Mouse (Mus musculus): ENCODE measurements around the gene Tacc2. TPM values are rescaled to one million over a fixed set of nuclear protein-coding genes. Genes with fewer than 3 reads are reported as not detected.

Tacc2 gene
- polyA plus RNA-seq, 1 experiment, result 72.2 TPM

DNA sequence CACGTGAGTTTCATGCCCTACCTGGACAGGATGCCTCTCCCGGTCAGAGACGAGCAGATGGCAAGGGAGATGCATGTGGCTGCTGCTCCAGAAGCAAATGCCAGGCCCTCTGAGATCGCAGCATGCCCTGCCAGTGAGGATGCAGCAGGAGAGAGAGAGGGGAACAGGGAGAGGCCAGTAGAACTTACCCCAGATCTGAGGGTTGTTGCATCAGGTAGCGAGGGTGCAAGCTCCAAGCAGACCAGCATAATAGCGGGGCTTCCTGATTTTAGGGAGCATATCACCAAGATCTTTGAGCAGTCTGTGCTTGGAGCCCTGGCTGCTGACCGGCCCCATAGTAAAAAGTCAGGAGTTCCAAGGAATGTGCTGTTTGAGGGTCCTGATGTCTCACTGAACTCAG is 48.1 kb downstream of the Tacc2 start:
- Histone ChIP-seq H3K27me3 (replicated peaks; ENCODE audit: control insufficient read depth, insufficient read depth, low read length) (no peaks in the 10 kb centered on the region), H3K4me3 (ENCODE audit: insufficient read depth, low read depth, low read length) (no peak overlapping the region), H3K36me3 (ENCODE audit: control insufficient read depth, insufficient read depth, low read length) (no peaks in the 10 kb centered on the region), H3K27ac (ENCODE audit: insufficient read depth, low read depth, low read length) (no peak overlapping the region), H3K4me1 (ENCODE audit: control insufficient read depth, insufficient read depth, low read length) (peaks cover 13% of the 10 kb centered on the region; the same call in 1 of the 2 replicates)
- TF ChIP-seq POLR2A (IDR thresholded peaks at IDR 0.05; ENCODE audit: low read depth, low read length), result no peak
- no peak for TF ChIP-seq CTCF (conservative IDR thresholded peaks at IDR 0.05; ENCODE audit: insufficient read depth, insufficient read length, low read depth, low read length)
- 90% methylated on average over 7 of the region's 7 CpGs for WGBS
- DNase-seq, result no peak

DNA sequence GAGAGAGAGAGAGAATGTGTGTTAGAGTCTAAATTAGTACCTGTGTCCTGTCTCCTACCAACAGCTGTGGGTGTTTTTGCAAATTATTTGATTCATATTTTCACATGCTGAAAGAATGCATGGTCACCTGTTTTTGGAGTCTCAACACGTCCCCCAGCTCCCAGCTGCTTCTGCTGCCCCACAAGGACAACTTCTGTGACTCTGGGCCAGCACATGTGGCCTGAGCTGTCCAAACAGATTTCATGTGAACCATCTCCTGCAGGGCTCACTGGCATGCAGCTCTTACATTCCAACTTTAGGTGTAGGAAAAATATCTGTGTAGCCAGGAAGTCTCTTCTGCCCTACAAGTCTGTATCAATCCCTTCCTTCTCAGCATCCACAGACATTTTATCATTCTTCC is 51.4 kb downstream of the Tacc2 start:
- TF ChIP-seq POLR2A (IDR thresholded peaks at IDR 0.05; ENCODE audit: low read depth, low read length), result no peak
- no peak for TF ChIP-seq CTCF (conservative IDR thresholded peaks at IDR 0.05; ENCODE audit: insufficient read depth, insufficient read length, low read depth, low read length)
- DNase-seq, result no peak
- Histone ChIP-seq H3K4me3 (ENCODE audit: insufficient read depth, low read depth, low read length) (no peak overlapping the region), H3K4me1 (ENCODE audit: control insufficient read depth, insufficient read depth, low read length) (peaks cover 15% of the 10 kb centered on the region), H3K36me3 (ENCODE audit: control insufficient read depth, insufficient read depth, low read length) (no peaks in the 10 kb centered on the region), H3K27me3 (replicated peaks; ENCODE audit: control insufficient read depth, insufficient read depth, low read length) (no peaks in the 10 kb centered on the region), H3K27ac (ENCODE audit: insufficient read depth, low read depth, low read length) (no peak overlapping the region)
- 52% methylated on average over 1 of the region's 1 CpGs for WGBS

DNA sequence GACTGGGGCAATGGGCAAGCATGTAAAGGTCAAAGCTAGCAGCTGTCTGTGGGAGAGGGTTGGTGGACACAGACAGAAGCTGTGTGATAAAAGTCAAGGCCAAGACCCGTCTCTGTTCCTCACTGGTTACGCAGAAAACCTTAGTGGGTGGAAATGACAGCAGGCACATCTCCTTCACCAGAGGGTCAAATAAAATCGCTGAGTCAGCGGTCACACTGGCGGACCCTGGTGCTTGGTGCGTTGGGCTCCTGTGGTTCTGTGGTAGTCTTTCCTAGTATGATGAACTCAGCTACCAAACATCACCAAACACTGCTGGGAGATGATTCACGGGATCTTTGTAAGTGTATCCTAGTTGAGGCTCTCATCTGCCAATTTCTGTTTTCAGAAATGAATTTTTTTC is 52.8 kb downstream of the Tacc2 start:
- no peak overlapping the region for H3K4me3 ChIP-seq (ENCODE audit: insufficient read depth, low read depth, low read length)
- peaks cover 20% of the 10 kb centered on the region for H3K4me1 ChIP-seq (ENCODE audit: control insufficient read depth, insufficient read depth, low read length)
- H3K27me3 ChIP-seq (replicated peaks; ENCODE audit: control insufficient read depth, insufficient read depth, low read length), result no peaks in the 10 kb centered on the region
- 91% methylated on average over 7 of the region's 7 CpGs for WGBS
- H3K27ac ChIP-seq (ENCODE audit: insufficient read depth, low read depth, low read length), result no peak overlapping the region
- TF ChIP-seq POLR2A (IDR thresholded peaks at IDR 0.05; ENCODE audit: low read depth, low read length) (no peak), CTCF (conservative IDR thresholded peaks at IDR 0.05; ENCODE audit: insufficient read depth, insufficient read length, low read depth, low read length) (no peak)
- no peak for DNase-seq
- H3K36me3 ChIP-seq (ENCODE audit: control insufficient read depth, insufficient read depth, low read length), result no peaks in the 10 kb centered on the region

- no peak for DNase-seq
- Histone ChIP-seq H3K4me1 (ENCODE audit: control insufficient read depth, insufficient read depth, low read length) (peaks cover 29% of the 10 kb centered on the region), H3K27me3 (replicated peaks; ENCODE audit: control insufficient read depth, insufficient read depth, low read length) (no peaks in the 10 kb centered on the region), H3K4me3 (ENCODE audit: insufficient read depth, low read depth, low read length) (no peak overlapping the region), H3K36me3 (ENCODE audit: control insufficient read depth, insufficient read depth, low read length) (no peaks in the 10 kb centered on the region), H3K27ac (ENCODE audit: insufficient read depth, low read depth, low read length) (peak overlapping the region; percentile 62; the same call in 1 of the 2 replicates)
- TF ChIP-seq POLR2A (IDR thresholded peaks at IDR 0.05; ENCODE audit: low read depth, low read length) (no peak), CTCF (conservative IDR thresholded peaks at IDR 0.05; ENCODE audit: insufficient read depth, insufficient read length, low read depth, low read length) (no peak)
- WGBS, result 97% methylated on average over 3 of the region's 3 CpGs
Observed at GRCm38 (mm10) chr7:130630956-130631355, 53.7 kb downstream of the Tacc2 start.

- 24% methylated on average over 22 of the region's 22 CpGs for WGBS
- DNase-seq, result peak; percentile 80
- no peak for TF ChIP-seq POLR2A (IDR thresholded peaks at IDR 0.05; ENCODE audit: low read depth, low read length)
- TF ChIP-seq CTCF (conservative IDR thresholded peaks at IDR 0.05; ENCODE audit: insufficient read depth, insufficient read length, low read depth, low read length), result 0 out of 2 replicates have a peak, but pooled peaks have one; percentile 10
- peak overlapping the region; percentile 62 for H3K27ac ChIP-seq (ENCODE audit: insufficient read depth, low read depth, low read length)
- H3K4me3 ChIP-seq (ENCODE audit: insufficient read depth, low read depth, low read length), result no peak overlapping the region
- no peaks in the 10 kb centered on the region for H3K27me3 ChIP-seq (replicated peaks; ENCODE audit: control insufficient read depth, insufficient read depth, low read length)
- H3K4me1 ChIP-seq (ENCODE audit: control insufficient read depth, insufficient read depth, low read length), result peaks cover 31% of the 10 kb centered on the region
- no peaks in the 10 kb centered on the region for H3K36me3 ChIP-seq (ENCODE audit: control insufficient read depth, insufficient read depth, low read length)
Observed at GRCm38 (mm10) chr7:130631553-130632378, 54.5 kb downstream of the Tacc2 start.

DNA sequence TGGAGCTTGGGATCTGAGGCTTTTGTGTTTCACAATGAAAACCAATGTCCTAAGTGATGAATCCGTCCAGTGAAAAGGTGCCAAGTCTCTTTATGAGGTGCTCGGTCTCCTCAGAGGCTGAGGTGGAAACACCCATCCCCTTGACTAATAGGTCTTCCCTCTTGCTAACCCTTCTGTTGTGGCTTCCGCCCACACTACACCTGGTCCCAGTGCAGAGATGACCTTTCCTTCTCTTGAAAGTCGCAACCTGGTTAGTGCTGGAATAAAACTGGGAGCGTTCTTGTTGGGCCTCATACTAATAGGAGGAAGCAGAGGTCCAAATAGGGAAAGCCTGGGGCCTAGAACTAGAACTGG is 55.1 kb downstream of the Tacc2 start:
- 67% methylated on average over 5 of the region's 5 CpGs for WGBS
- peaks cover 31% of the 10 kb centered on the region for H3K4me1 ChIP-seq (ENCODE audit: control insufficient read depth, insufficient read depth, low read length)
- DNase-seq, result no peak

GRCm38 (mm10) chr7:130634259-130634871 is 57.1 kb downstream of the Tacc2 start:
- peak overlapping the region; percentile 58 for H3K27ac ChIP-seq (ENCODE audit: insufficient read depth, low read depth, low read length)
- 43% methylated on average over 4 of the region's 4 CpGs for WGBS
- no peak for TF ChIP-seq CTCF (conservative IDR thresholded peaks at IDR 0.05; ENCODE audit: insufficient read depth, insufficient read length, low read depth, low read length)

More for the DNA sequence above, 55.1 kb downstream of the Tacc2 start:
- Histone ChIP-seq H3K27ac (ENCODE audit: insufficient read depth, low read depth, low read length) (peak overlapping the region; percentile 62; the same call in 1 of the 2 replicates), H3K27me3 (replicated peaks; ENCODE audit: control insufficient read depth, insufficient read depth, low read length) (no peaks in the 10 kb centered on the region), H3K36me3 (ENCODE audit: control insufficient read depth, insufficient read depth, low read length) (no peaks in the 10 kb centered on the region), H3K4me3 (ENCODE audit: insufficient read depth, low read depth, low read length) (no peak overlapping the region)
- TF ChIP-seq POLR2A (IDR thresholded peaks at IDR 0.05; ENCODE audit: low read depth, low read length) (no peak), CTCF (conservative IDR thresholded peaks at IDR 0.05; ENCODE audit: insufficient read depth, insufficient read length, low read depth, low read length) (no peak)

More at GRCm38 (mm10) chr7:130634259-130634871, 57.1 kb downstream of the Tacc2 start:
- Histone ChIP-seq H3K4me1 (ENCODE audit: control insufficient read depth, insufficient read depth, low read length) (peaks cover 31% of the 10 kb centered on the region), H3K4me3 (ENCODE audit: insufficient read depth, low read depth, low read length) (no peak overlapping the region), H3K36me3 (ENCODE audit: control insufficient read depth, insufficient read depth, low read length) (no peaks in the 10 kb centered on the region), H3K27me3 (replicated peaks; ENCODE audit: control insufficient read depth, insufficient read depth, low read length) (no peaks in the 10 kb centered on the region)
- DNase-seq, result peak; percentile 86

Data from kidney, adult 2 months (tissue).